Mouse (Mus musculus) left cerebral cortex, adult 11 months (tissue): ENCODE measurements around the gene Cdk11b.
"Not testable (repeated sequence)": the region's sequence is repeated elsewhere in the genome, so short reads cannot be mapped to it uniquely, and the experiment has no call there.

Experiments
- DNase-seq: peaks from one replicate; pipeline ENCODE4 v3.0.0; 2022; ENCODE audit warnings: low spot score

The Cdk11b gene

DNA sequence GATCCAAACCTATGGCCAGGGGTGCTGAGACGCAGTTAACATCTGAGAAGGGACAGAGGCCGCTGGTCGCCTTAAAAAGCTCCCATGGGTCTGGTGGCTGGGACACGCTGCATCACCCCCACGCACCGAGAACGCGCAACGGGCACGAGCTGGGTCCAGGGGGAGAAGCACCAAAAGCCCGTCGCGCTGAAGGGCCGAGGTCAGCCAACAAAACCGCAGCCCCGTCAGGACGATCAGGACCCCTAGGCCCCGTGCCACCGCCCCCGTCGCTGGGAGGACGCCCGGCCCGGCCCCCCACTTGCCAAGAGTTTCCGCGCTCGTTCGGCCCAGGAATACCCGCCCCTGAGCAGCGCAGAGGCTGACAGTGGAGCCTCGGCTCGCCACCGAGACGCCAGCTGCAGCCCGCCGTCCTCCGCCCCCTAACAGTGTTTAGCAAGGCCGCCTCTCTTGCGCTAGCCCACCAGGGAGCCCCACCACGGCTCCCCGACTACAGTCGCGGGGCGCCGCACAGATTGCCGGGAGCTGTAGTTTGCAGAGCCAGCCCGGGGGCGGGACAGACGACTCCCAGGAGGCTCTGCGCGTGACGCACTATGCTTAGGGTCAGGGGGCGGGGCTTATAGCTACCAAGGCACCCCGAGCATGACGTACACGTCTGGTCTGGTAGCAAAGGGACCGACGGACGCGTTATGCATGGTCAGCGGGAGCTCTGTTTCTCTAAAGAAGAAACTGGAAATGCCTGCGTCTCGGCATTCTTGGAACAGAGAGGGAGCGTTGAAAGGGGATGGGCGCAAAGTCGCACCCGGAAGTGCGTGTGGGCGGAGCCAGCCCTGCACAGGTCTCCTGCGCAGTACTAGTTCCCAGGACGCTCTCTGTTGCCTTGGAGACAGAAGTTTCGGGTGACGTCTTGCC, 44.3 kb downstream of the Cdk11b start, which contains the start of gene Mib2:
Mib2 (minus strand) TSS at position 510 of the 909 bp plus-strand sequence.
- peak; percentile 98 for DNase-seq

GRCm38 (mm10) chr4:155669598-155670075, 45.0 kb downstream of the Cdk11b start:
- DNase-seq: no peak

DNA sequence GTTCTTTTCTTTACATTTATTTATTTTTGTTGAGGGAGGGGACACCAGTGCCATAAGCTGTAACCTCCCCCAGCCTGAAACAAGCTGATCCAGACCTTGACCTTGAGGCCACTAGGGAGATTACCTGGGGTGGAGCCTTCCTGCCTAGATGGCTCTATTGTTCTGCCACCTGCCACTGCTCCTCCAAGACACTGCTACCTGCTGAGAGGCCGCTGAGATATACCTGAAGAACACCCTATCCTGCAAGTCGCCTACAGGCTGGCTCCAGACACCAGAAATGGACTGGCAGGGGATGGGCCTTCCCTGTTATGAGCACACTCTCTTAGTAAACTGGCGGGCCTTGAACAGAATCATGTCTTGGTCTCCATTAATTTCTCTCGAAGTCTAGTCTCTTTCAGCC, 45.6 kb downstream of the Cdk11b start:
- not testable (repeated sequence) for DNase-seq

GRCm38 (mm10) chr4:155672082-155672481, 47.4 kb downstream of the Cdk11b start:
- DNase-seq: no peak

- no peak for DNase-seq
Observed at GRCm38 (mm10) chr4:155675991-155676390, 51.3 kb downstream of the Cdk11b start.

DNA sequence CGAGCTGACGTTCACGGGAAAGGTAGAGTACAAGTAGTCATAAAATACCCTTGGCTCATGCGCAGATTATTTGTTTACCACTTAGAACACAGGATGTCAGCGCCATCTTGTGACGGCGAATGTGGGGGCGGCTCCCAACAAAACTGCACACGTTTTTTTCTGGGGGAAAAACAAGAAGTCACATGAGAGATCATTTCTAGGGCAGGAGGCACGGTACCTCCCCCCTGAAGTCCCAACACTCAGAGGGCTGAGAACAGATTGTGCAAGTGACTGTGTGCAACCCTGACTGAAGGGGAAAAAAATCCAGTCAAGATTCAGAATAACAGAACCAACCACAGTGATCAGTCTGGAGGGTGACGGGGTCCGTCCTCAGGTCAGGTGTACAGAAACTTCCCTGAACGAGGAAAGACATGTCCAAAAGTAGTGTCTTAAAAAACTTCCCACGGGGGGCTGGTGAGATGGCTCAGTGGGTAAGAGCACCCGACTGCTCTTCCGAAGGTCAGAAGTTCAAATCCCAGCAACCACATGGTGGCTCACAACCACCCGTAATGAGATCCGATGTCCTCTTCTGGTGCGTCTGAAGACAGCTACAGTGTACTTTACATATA, 59.1 kb downstream of the Cdk11b start:
- not testable (repeated sequence) for DNase-seq

GRCm38 (mm10) chr4:155687764-155688163, 63.1 kb downstream of the Cdk11b start:
- not testable (repeated sequence) for DNase-seq

DNA sequence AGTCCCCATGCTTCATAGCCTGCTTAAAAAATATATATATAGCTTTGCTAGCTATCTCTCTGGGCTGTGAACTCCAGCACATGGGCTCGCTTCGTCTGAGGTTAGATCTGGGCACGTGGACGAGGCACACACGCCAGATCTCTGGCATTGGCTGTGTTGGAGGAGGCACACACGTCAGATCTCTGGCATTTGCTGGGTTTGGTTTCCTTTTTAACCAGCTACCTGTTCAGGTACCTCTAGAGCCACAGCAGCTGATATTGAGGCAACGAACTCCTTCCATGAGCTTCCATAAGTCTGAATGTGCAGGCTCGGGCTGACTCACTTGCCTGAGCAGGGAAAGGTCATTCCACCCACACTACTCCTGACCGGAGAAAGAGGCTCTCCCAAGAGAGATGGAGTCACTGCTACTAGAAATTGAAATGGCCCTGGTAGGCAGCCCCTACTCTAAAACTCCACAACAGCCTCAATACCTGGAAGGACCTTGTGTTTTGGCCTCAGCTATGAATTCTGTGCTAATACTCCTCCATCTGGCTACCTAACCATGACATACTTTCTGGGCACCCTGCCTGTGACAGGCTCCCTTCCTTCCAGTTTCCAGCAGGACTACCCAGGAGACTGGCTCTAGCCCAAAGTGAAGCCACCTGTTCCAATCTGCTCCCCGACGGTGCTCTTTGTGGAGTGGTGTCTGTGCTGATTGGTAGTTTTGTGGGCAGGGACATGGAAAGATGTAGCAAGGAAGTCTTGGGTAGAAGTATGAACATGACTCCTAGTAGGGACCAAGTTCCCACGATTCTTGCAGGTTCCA, 66.1 kb downstream of the Cdk11b start:
- no peak for DNase-seq

DNA sequence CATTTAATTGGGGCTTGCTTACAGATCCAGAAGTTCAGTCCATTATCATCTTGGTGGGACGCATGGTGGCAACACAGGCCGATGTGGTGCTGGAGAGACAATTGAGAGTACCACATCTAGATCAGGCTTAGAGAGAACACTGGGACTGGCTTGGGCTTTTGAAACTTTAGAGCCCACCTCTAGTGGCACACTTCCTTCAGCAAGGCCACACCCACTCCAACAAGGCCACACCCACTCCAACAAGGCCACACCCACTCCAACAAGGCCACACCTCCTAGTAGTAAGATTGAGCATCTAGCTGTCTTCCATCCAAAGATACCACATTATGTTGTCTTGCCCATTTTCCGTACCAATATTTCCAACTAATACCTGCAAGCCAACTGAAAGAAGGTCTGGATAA, 67.8 kb downstream of the Cdk11b start:
- DNase-seq: no peak

DNA sequence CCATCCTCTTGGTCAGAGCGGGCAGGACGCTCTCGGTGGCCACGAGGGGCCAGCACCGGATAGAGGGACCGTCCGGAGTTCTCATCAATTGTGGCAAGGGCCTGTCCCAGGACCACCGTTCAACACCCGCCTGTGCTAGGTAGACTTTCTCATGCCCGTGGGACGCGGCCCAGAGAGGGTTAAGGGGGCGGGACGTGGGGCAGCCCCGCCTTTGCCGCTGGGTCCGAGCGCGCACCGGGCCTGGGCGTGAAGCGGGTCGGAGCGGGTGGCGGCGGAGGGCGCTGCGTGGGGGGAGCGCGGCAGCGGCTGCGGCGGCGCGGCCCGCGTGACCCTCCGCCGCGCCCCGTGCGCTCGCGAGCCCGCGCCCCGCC, 69.4 kb downstream of the Cdk11b start, which contains the start of gene Fndc10:
Fndc10 (plus strand) TSS at position 232 of the 371 bp plus-strand sequence.
- DNase-seq: peak; percentile 59

- peak; percentile 75 for DNase-seq
Observed at GRCm38 (mm10) chr4:155694482-155695401, 70.1 kb downstream of the Cdk11b start.

DNA sequence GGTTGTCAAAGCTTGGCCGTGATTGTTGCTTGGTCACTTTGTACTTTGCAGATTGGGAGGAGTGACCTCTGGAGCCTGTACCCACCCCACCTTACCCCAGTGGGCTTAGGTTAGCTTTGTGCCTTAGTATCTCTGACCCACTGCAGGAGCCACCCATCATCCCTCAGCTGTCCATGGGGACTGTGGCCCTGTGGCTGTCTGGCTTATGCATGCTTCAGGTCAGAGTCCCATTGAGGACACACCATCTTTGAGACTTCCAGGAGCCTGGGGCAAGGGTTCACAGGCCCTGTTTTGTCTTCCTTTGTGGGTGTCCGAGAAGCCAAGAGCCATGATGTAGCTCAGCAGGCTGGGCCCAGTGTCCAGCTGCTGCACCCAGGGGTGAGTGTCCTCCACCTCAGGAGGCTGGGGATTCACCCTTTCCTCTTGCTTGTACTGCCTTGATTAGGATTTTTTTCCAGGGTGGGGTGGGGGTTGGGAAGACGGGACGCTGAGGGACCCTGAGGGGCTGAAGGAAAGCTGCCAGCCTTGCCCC, 70.9 kb downstream of the Cdk11b start:
- no peak for DNase-seq

DNA sequence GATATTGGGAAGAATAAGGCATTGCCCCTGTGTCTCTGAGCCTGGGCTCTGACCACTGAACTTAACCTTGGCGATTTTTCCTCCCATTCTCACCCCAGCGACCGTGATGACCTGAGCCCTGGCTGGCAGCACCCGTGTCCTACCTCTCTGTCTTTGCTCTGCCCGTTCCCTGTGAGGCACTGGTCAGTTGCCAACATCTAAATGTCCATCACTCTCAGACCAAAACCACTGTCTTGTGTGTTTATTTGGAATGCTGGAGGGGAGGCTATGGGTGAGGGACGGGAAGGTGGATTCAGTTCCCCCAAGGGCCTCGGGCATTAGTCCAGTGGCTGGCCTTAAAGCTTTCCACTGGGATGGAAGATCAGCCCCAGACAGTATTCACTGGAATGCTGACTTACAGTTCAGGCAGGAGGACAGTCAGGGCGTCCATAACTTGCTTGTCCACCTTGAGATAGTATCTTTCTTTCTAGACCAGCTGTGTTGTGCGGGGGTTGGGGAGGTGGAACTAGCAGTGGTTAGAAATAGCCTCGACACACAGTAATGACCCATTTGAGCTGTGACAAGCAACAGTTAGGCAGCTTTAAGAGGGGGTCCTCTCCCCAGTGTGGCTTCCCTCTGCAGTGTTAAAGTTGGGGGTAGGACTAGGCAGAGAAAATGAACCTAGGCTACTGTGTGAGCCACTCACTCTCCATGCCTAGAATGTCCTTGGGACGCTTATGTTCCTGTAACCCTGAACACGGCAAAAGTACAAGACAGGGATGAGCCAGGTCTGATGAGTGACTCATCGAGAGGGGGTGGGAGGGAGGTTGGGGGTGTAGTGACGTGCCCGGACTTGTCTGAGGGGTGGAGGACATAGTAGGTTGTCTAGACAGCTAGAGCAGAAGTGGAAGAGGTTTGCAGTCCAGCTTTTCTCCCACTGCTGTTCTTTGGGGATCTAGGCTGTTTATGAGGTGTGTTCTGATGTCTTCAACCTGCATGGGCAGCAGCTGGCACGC, 71.9 kb downstream of the Cdk11b start:
- no peak for DNase-seq
